Mouse (Mus musculus) CD4-positive, CD25-positive, alpha-beta regulatory T cell, adult 9 weeks (primary cell): Measurements from ENCODE around the gene Bax. TPM values are rescaled to one million over a fixed set of nuclear protein-coding genes. Genes with fewer than 3 reads are reported as not detected.

Source experiments
- polyA plus RNA-seq: library from polyadenylated mRNA; unstranded; fragments of 100-300 nt; shearing (Covaris generic); gene quantifications from one replicate; pipeline ENCODE4 v1.2.1, GENCODE M21; 2017

The Bax gene
- 228 TPM for polyA plus RNA-seq

GRCm38 (mm10) chr7:45466283-45467089, at the start of gene Bax:
Gene Bax, minus strand, starts transcription at chr7:45466898.

DNA sequence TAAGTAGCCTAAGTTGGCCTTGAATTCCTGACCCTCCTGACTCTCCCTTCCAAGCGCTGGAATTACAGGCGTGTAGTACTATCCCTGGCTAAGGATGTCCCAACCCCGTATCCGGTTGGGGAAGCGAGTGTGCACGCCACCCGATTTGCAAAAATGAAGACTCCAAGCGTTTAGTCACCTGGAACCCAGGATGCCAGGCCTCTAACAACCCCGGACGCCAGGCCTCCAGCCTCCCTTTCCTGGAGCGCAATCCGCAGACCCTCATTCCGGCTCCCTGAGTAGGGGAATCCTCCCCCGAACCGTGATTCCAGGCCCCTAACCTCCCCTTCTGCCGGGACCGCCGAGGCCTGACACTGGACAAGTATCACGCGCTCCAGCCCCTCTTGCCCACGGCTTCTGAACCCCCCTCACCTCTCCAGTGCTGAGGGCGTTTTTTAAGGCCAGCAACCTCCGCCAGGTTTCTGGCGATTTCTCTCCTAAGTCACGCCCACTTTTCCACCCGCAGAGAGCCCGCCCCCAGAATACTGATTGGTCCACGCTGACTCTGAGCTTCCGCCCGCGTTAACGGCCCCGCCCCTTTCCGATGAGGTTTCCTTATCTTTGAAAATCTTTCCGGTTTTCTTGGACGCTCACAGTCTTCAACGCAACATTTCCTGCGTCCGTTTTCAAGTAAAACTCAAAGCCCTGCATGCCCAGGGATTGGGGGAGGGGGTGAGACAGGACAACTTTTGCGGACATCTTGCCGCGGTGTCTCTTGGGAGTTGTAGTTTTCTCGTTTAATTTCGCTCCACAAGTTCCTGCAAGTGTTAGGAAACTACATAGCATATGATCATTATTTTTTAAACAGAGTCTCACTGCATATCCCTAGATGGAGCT, 43.5 kb upstream of the Bax start, which contains the start of gene Nucb1:
Nucb1 (minus strand) TSS at position 495 of the 876 bp plus-strand sequence.

DNA sequence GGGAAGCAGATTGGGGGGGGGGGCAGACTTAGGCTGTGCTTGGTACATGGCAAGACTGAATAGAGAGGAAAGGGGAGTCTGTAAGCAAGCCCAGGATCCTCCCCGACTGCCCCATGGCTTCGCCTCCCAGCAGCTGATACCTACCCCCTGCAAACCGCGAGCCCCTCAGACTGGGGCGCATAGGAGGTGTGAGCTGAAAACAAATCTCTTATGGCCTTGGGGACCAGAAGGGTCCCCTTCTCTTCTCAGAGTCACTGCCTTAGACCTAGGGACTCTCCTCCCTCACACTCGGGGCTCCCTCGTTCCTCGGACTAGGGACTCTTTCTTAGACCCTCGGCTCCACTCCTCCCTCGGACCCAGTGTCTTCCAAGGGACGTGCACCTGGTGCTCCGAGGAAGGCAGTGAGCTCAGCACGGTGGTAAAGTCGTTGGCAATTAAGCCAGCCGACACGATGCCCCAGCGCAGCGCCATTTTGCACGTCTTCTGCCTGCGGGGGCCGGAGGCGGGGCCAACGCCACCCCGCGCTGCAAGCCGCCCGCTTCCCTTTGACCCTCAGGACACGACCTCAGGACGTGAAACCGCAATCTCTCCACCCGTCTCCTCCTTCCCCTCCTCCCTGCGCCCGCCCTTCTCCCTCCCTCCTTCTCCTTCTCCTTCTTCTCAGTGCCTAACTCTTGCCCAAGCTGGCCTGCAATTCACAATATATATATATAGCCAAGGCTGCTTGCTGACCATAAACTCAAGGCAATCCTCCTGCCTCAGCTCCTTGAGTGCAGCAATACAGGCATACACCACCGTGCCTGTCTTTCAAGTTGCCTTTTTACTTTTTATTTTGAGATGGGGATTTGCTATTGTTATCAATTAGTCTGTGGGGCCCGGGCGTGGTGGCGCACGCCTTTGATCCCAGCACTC, 21.9 kb upstream of the Bax start, which contains the start of gene Dhdh:
Dhdh (minus strand) TSS at position 513 of the 912 bp plus-strand sequence.

DNA sequence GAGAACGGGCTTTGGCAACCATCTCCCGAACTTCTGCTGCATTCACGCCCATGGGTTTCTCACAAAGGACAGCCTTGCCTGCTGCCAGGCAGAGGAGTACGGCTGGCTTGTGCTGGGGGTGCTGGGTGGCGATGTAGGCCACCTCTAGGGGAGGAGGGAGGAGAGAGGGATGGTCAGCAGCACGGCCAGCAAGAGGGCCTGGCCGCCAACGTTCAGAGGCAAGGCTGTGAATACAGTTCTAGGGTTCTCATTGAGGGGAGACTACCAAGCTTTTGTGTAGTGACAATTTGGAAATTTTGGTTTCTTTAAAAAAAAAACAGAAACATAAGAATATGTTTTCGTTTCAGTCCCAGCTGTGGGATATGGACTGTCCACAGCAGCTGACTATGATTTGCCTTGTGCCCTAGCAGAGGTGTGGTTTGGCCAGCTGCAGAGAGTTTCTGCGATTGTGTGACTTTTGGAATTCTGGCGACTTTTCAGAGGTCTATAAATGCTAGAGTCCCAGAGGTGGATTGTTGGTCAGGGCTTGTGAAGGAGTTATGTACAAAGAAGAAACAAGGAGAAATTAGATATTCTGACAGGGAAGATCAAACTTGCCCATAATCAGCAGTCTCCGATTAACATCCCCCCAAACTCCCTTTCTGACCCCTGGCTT, 20.2 kb upstream of the Bax start, which contains the start of gene Gm45808:
Gm45808 (minus strand) TSS at position 51 of the 655 bp plus-strand sequence.

DNA sequence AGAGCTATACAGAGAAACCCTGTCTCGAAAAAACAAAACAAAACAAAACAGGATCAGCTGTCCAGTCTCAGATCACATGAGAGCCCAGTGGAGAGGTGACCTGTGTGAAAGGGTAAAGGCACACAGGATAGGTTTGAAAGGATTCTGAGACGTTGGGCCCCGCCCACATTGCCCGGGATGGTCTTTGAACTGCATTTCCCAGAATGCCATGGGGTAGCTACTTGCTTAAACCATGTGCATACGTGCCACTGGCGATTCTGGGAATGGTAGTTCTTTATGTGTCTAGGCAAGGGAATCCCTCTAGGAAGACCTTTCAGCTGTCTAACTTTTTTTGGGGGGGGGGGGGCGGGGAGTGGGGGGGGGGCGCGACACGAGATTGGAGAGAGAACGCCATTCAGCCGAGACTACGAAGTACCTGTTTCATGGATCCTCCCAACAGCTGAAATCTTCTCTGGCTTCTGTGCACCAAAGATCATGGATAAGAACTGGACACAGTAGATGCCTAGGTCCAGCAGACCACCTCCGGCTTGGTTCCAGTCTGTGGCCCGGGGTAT, 14.8 kb upstream of the Bax start, which contains the start of gene Tulp2:
Tulp2 (plus strand) TSS at position 504 of the 554 bp plus-strand sequence.

DNA sequence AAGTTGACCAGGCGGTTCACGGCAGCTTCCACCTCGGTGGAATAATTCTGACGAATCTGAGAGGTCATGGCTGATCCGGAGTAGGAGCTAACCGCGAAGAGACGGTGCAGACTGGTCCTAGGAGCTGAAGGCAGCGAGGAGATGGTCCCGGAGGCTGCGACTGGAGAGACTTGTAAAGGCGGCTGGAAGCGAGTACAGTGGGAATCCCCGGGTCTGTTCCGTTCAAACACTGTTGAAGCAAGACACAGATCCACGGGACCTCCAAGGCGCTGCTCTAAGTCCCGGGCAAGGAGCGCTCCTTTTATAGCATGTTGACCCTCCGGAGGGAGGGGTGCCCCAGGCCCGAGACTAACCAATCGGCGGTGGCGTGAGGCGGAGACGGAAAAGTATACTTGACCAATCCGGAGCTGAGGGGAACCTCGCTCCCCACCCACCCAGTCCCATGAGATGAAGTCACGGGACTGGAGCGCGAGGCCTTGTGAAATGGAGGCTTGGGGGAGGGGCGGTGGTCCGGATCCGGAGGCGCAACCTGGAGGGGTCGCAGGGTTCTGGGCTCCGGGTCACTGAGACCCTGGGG, 7.0 kb downstream of the Bax start, which contains the start of gene Ftl1:
Ftl1 (minus strand) TSS at position 321 of the 577 bp plus-strand sequence.

GRCm38 (mm10) chr7:45437521-45438276, 29.0 kb downstream of the Bax start, which contains the start of gene Ruvbl2:
Gene Ruvbl2, minus strand, starts transcription at chr7:45438096.

GRCm38 (mm10) chr7:45434203-45435015, 32.3 kb downstream of the Bax start, which contains the start of gene Gys1:
Gene Gys1, plus strand, starts transcription at chr7:45434844.

GRCm38 (mm10) chr7:45420615-45420919, 46.1 kb downstream of the Bax start, which contains the start of gene Lhb:
Gene Lhb, plus strand, starts transcription at chr7:45420820.

DNA sequence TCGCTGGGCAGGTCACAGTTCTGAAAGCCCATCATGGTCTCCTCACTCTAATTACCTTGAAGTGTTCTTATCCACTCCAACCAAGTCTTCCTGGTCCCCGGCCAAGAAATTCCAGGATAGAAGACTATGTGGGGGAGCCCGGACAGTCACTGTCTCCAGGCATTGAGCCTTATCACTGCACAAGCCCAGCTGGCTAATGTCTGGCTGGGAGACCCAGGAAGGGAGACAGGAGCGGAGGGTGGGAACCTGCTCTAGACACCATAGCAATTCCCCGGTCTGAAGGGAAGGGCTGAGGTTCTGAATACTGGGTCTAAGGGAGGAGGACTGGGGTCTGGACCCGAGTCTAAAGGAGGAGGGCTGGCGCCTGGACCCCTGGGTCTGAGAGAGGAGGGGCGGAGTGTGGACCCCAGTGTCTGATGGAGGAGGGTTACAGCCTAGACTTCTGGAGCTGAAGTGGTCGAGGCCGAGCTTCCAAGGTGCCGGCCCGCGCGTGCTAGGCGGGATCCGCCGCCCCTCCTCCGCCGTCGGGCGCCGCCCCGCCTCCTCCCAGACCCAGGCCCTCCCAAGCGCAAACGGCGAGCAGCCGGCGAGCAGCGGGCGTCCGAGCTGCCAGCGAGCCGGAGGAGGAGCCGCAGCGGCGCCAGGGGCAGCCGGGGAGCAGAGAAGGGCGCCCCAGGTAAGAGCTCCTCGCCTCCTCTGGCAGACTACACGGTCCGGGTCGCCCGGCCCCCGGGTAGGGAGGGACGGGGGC, 53.4 kb downstream of the Bax start, which contains the start of gene Ntf5:
Ntf5 (plus strand) TSS at position 583 of the 751 bp plus-strand sequence.

Other genes with a start within 250 kb of the Bax start
- 598 TPM for gene Cd37, start 227.8 kb downstream of the Bax start, polyA plus RNA-seq
- gene Slc6a16, start 225.8 kb downstream of the Bax start, polyA plus RNA-seq = not detected
- not detected for gene Slc6a21, start 189.4 kb downstream of the Bax start, polyA plus RNA-seq
- 16.3 TPM for gene Trpm4, start 133.1 kb downstream of the Bax start, polyA plus RNA-seq
- not detected for gene Hrc, start 131.6 kb downstream of the Bax start, polyA plus RNA-seq
- not detected for gene Ppfia3, start 99.9 kb downstream of the Bax start, polyA plus RNA-seq
- not detected for gene Lin7b, start 96.3 kb downstream of the Bax start, polyA plus RNA-seq
- gene Snrnp70, start 71.2 kb downstream of the Bax start, polyA plus RNA-seq = 241 TPM
- not detected for gene Kcna7, start 61.2 kb downstream of the Bax start, polyA plus RNA-seq
- 0.41 TPM for gene Ntf5, start 53.2 kb downstream of the Bax start, polyA plus RNA-seq
- not detected for gene Lhb, start 46.1 kb downstream of the Bax start, polyA plus RNA-seq
- 16.5 TPM for gene Gys1, start 32.1 kb downstream of the Bax start, polyA plus RNA-seq
- gene Ruvbl2, start 28.8 kb downstream of the Bax start, polyA plus RNA-seq = 77.4 TPM
- 2,511 TPM for gene Ftl1, start 7.0 kb downstream of the Bax start, polyA plus RNA-seq
- gene Tulp2, start 15.0 kb upstream of the Bax start, polyA plus RNA-seq = 1.4 TPM
- gene Gm45808, start 19.9 kb upstream of the Bax start, polyA plus RNA-seq = 0.68 TPM
- 0.88 TPM for gene Dhdh, start 21.9 kb upstream of the Bax start, polyA plus RNA-seq
- gene Nucb1, start 43.5 kb upstream of the Bax start, polyA plus RNA-seq = 262 TPM
- 74.3 TPM for gene Ppp1r15a, start 59.4 kb upstream of the Bax start, polyA plus RNA-seq
- 1.0 TPM for gene Plekha4, start 59.4 kb upstream of the Bax start, polyA plus RNA-seq
- 1.2 TPM for gene Hsd17b14, start 88.0 kb upstream of the Bax start, polyA plus RNA-seq
- 84.3 TPM for gene Bcat2, start 103.3 kb upstream of the Bax start, polyA plus RNA-seq
- not detected for gene Fgf21, start 148.6 kb upstream of the Bax start, polyA plus RNA-seq
- not detected for gene Fut1, start 150.4 kb upstream of the Bax start, polyA plus RNA-seq
- not detected for gene Izumo1, start 154.9 kb upstream of the Bax start, polyA plus RNA-seq
- 0.51 TPM for gene Rasip1, start 160.6 kb upstream of the Bax start, polyA plus RNA-seq
- 1.3 TPM for gene Mamstr, start 173.1 kb upstream of the Bax start, polyA plus RNA-seq
- gene Fut2, start 199.5 kb upstream of the Bax start, polyA plus RNA-seq = 0.25 TPM
- not detected for gene Ntn5, start 217.1 kb upstream of the Bax start, polyA plus RNA-seq
- 0.16 TPM for gene Sec1, start 227.5 kb upstream of the Bax start, polyA plus RNA-seq
- 8.2 TPM for gene Car11, start 232.9 kb upstream of the Bax start, polyA plus RNA-seq
- gene Dbp, start 238.2 kb upstream of the Bax start, polyA plus RNA-seq = 11.2 TPM
- gene Rpl18, start 248.6 kb upstream of the Bax start, polyA plus RNA-seq = 2,128 TPM